Mouse (Mus musculus): Measurements from ENCODE around the gene Aven.

Gene Aven

DNA sequence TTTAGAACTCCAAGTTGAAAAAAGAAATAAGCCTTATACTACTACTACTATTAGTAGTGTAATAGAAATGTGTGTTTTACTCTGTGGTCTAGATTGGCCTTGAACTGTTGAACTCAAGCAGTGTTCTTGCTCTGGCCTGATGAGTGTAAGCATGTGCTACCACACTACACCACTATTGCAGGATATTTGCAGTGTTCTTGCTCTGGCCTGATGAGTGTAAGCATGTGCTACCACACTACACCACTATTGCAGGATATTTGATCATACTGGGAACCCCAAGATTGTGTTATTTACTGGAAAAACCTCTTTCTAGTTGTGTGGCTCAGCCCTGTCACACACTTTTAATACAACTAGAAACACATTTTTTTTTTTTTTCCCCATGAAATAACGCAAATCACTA lies 14.7 kb downstream of the Aven start:
- DNase-seq (ENCODE audit: low read depth, low spot score), result no peak
- Histone ChIP-seq H3K36me3 (ENCODE audit: control insufficient read depth, insufficient read depth, low read length, poor library complexity, severe bottlenecking) (no peaks in the 10 kb centered on the region), H3K27me3 (ENCODE audit: control insufficient read depth, insufficient read depth, low read length, poor library complexity, severe bottlenecking) (no peaks in the 10 kb centered on the region)

DNA sequence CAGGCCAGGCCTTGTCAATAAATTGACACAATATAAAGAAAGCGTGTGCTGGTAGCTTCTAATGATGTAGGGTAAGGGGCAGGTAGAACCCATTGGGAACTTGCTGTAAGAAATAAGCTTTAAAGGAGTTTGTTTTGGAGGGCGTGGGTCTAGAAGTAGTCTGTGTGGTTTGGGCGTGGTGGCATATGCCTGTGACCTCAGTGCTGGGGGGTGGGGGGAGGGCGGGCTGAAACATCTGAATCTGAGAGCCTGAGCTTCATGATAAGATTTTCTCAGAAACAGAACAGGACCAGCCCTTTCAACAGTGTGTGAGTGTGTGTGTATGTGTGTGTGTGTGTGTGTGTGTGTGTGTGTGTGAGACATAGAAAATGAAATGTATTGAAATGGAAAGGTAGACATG lies 17.4 kb downstream of the Aven start:
- DNase-seq (ENCODE audit: low read depth, low spot score), result no peak
- Histone ChIP-seq H3K27me3 (ENCODE audit: control insufficient read depth, insufficient read depth, low read length, poor library complexity, severe bottlenecking) (no peaks in the 10 kb centered on the region), H3K36me3 (ENCODE audit: control insufficient read depth, insufficient read depth, low read length, poor library complexity, severe bottlenecking) (no peaks in the 10 kb centered on the region)

DNA sequence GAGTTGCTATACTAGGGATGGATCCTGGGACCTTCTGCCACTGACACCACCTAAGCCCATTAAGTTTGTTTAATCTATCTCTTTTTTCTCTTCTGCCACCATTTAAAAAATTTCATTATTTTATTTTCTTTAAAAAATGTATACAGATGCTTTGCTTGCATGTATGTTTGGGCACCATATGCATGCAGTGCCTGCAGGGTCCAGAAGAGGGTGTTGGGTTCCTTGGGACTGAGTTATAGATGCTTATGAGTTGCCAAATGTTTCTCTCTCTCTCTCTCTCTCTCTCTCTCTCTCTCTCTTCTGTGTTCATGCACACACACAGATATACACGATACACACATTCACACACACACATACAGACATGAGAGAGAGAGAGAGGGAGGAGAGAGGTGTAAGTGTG lies 20.3 kb downstream of the Aven start:
- no peak for DNase-seq (ENCODE audit: low read depth, low spot score)
- no peaks in the 10 kb centered on the region for H3K27me3 ChIP-seq (ENCODE audit: control insufficient read depth, insufficient read depth, low read length, poor library complexity, severe bottlenecking)
- H3K36me3 ChIP-seq (ENCODE audit: control insufficient read depth, insufficient read depth, low read length, poor library complexity, severe bottlenecking), result no peaks in the 10 kb centered on the region

DNA sequence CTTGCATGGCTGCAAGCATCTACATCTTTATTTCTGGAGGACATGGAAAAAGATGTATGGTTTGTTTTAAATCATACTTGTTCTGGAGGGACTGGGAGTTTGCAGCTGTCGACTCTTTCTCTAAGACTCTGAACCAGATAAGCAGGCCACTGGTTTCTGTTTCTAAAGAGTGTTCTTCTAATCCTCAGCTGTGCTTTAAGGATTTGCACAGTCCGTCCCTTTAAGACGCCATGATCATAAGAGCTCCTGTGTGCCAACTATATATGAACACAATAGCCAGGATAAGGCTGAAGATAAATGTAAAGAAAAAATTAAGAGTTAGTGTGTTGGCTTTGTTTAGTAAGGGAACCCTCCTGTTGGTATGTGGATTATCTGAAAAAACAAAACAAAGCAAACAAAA lies 24.0 kb downstream of the Aven start:
- Histone ChIP-seq H3K36me3 (ENCODE audit: control insufficient read depth, insufficient read depth, low read length, poor library complexity, severe bottlenecking) (no peaks in the 10 kb centered on the region), H3K27me3 (ENCODE audit: control insufficient read depth, insufficient read depth, low read length, poor library complexity, severe bottlenecking) (no peaks in the 10 kb centered on the region)
- no peak for DNase-seq (ENCODE audit: low read depth, low spot score)

DNA sequence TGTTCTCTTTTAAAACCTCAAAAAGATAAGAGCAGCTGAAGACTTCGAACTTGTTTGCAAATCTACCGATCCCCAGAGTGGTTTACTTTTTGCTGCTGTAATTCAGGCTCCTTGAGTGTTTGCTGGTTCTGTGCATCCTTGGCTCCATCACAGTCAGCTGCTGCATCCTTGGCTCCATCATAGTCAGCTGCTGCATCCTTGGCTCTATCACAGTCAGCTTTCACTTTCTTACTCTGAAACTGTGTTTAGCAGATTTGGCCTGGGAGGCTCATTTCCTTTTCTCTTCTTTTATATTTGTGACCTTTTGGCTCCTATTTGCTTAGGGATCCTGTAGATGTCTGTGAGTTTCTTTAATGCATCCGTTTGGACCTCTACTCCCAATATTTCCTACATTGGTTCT lies 24.5 kb downstream of the Aven start:
- DNase-seq (ENCODE audit: low read depth, low spot score), result no peak
- Histone ChIP-seq H3K36me3 (ENCODE audit: control insufficient read depth, insufficient read depth, low read length, poor library complexity, severe bottlenecking) (no peaks in the 10 kb centered on the region), H3K27me3 (ENCODE audit: control insufficient read depth, insufficient read depth, low read length, poor library complexity, severe bottlenecking) (no peaks in the 10 kb centered on the region)

DNA sequence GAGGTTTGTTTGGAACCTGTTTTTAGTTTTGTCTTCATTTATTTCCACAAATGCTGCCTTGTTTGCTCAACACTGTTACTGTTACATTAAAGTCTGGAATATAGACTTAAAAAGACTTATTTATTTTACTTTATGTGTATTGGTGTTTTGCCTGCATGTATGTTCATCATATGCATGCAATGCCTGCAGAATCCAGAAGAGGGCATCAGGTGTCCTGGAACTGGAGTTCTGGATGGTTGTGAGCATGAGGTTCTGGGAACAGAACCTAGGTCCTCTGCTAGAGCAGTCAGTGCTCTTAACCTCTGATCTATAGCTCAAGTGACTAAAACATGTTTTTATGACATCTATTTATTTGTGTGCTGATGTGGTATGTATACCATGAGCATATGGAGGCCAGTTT lies 25.8 kb downstream of the Aven start:
- Histone ChIP-seq H3K36me3 (ENCODE audit: control insufficient read depth, insufficient read depth, low read length, poor library complexity, severe bottlenecking) (no peaks in the 10 kb centered on the region), H3K27me3 (ENCODE audit: control insufficient read depth, insufficient read depth, low read length, poor library complexity, severe bottlenecking) (no peaks in the 10 kb centered on the region)
- DNase-seq (ENCODE audit: low read depth, low spot score), result no peak

DNA sequence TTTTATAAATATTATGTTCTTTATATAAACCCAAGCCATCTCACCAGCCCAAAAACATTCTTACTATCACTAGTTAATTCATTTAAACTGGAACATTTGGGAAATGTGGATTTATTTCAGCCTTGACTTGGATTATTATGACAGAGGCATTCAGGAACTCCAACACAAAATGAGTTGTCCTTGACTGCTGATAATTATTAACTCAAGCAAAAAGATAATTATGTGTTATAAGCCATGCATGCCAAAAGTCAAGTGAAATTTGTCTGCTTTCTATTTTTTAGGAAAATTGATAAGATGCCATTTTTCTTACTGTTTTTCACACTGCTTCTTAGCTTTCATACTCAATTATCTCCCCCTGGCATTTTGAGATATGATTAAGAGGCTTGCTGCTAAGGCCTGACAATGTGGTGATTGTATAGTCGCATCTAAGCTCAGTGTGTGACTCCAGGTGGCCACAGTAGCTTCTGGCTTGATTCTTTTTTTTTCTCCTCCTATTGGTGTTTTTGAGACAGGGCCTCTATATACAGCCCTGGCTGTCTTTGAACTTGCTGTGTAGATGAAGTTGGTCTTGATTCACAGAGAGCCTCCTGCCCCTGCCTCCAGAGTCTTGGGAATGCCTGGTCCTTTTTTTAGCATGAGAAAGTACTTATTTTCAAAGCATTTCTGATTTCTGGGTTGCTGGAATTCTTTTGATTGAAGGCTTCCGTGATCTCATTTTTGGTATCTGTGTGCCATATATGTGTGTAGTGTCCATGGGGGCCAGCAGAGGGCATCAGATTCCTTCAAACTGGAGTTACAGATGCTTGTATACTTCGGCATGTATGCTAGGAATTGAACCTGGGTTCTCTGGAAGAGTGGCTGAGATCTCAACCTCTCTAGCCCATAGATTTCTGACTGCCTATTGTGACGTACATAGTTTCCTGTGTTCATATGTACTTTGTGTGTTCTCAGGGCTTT lies 28.0 kb downstream of the Aven start:
- H3K36me3 ChIP-seq (ENCODE audit: control insufficient read depth, insufficient read depth, low read length, poor library complexity, severe bottlenecking), result no peaks in the 10 kb centered on the region
- H3K27me3 ChIP-seq (ENCODE audit: control insufficient read depth, insufficient read depth, low read length, poor library complexity, severe bottlenecking), result no peaks in the 10 kb centered on the region
- no peak for DNase-seq (ENCODE audit: low read depth, low spot score)

DNA sequence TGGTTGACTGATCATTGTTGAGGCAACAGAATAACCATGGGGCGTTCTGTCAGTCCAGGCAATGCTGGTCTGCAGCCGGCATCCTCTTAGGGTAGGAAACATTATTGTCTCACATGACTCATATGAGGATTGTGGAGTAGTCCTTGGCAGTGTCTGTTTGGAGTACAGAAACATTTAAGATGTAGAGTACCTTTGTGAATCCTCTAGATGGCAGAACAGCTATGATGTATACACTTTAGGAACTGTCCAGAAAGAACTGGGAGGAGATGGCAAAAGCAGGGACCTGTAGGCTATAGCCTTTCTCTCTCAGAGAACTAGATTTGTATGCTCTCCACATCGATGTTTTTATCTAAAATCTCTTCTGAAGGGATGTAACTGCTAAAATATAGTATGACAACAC lies 34.2 kb downstream of the Aven start:
- H3K27me3 ChIP-seq (ENCODE audit: control insufficient read depth, insufficient read depth, low read length, poor library complexity, severe bottlenecking), result no peaks in the 10 kb centered on the region
- no peaks in the 10 kb centered on the region for H3K36me3 ChIP-seq (ENCODE audit: control insufficient read depth, insufficient read depth, low read length, poor library complexity, severe bottlenecking)
- no peak for DNase-seq (ENCODE audit: low read depth, low spot score)

DNA sequence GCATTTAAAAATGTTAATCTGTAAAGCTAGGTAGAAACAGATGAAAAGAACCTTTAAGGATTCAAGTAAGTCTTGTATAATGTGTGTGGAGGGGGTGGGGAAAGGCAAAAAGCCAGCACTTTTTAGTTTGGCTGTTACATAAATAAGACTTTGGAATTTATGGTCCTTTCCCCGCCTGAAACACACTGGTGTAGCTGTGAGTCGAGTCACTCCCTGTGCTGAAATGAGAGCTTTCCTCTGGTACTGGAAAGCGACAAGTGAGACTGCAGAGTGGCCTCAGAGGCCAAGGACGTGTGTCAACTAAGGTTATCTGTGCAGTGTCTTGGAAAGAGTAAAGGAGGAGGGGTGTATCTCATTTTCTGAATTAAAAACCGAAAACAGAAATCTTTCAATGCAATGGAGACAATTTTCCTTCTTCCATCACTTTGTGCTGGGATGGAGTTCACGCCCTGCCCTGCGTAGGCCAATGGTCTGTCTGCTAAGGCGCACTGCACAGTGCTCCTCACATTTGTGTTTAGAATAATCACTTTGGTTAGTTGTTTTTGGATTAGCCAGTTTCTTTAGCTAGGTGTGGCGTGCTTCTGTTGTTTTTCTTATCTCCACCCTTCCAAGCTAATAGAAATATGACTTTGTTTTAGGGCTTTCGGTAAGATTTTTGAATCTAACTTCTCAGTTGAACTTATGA lies 40.2 kb downstream of the Aven start:
- DNase-seq (ENCODE audit: low read depth, low spot score), result no peak
- H3K27me3 ChIP-seq (ENCODE audit: control insufficient read depth, insufficient read depth, low read length, poor library complexity, severe bottlenecking), result no peaks in the 10 kb centered on the region
- no peaks in the 10 kb centered on the region for H3K36me3 ChIP-seq (ENCODE audit: control insufficient read depth, insufficient read depth, low read length, poor library complexity, severe bottlenecking)

DNA sequence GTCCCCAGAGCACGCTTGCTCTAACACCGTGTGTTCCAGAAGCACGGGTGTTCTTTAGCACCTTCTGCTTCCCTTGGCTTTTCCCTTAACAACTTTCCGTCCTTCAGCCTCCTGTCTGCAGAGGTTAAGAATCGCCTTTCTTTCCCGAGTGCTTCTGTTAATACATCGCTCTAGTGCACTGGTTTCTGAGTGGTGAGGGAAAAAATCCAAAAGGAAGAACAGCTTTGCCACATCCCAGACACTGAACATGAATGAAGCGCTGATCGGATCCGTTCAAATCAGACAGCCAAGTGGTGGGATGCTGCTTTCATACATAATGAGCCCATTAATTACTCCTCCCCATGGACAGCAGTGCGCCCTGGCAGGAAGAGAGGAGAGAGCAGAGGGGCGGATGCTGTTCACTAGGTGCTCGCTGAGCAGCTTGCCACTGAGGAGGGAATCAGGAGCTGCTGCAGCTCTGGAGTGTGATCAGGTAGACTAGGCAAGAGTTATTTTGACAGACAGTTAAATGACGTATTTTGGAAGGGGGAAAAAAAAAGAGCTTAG lies 42.0 kb downstream of the Aven start:
- no peaks in the 10 kb centered on the region for H3K27me3 ChIP-seq (ENCODE audit: control insufficient read depth, insufficient read depth, low read length, poor library complexity, severe bottlenecking)
- DNase-seq (ENCODE audit: low read depth, low spot score), result no peak
- no peaks in the 10 kb centered on the region for H3K36me3 ChIP-seq (ENCODE audit: control insufficient read depth, insufficient read depth, low read length, poor library complexity, severe bottlenecking)

DNA sequence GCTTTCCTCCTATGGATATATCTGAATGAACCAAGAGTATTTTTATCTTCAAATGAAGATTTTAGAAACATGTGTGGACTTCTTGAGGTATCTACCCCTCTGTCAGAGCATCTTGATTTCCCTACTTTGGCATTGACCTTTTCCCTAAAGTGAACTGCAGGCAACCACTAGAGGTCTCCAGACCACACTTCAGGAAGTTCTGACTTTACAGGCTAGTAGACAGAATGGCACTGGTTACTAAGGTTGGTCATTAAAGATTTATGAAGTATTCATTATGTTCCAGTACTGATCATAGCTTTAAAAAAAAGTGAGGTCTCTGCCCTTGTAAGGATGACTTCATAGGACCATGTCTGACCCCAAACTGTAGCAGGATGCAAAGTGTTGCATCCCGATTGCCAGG lies 46.0 kb downstream of the Aven start:
- no peaks in the 10 kb centered on the region for H3K36me3 ChIP-seq (ENCODE audit: control insufficient read depth, insufficient read depth, low read length, poor library complexity, severe bottlenecking)
- no peaks in the 10 kb centered on the region for H3K27me3 ChIP-seq (ENCODE audit: control insufficient read depth, insufficient read depth, low read length, poor library complexity, severe bottlenecking)
- no peak for DNase-seq (ENCODE audit: low read depth, low spot score)

DNA sequence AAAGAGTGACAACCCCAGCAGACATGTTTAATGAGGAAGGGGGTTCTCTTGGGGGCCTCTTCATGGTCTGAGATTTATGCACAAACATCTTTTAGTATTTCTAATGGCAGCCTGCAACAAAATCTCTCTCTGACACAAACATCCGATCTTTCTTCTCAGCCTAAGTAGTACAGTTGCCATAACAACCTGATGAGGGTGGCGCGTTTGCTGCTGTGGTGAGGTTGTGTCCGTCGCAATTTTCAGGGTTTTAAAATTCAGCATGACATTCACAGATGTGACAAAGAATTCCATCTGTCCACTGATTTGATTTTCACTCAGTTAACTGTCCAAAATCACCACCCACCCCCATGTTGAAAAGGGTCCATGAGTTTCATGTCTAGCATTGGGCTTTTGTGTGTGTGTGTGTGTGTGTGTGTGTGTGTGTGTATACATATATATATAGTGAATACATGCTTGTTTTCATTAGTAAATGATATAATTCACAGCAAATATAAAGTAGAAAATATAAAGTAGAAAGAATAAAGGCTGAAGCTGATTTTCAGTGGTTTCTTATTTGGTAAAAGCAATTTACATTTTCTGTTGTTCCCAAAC lies 49.0 kb downstream of the Aven start:
- DNase-seq (ENCODE audit: low read depth, low spot score), result no peak
- no peaks in the 10 kb centered on the region for H3K27me3 ChIP-seq (ENCODE audit: control insufficient read depth, insufficient read depth, low read length, poor library complexity, severe bottlenecking)
- H3K36me3 ChIP-seq (ENCODE audit: control insufficient read depth, insufficient read depth, low read length, poor library complexity, severe bottlenecking), result no peaks in the 10 kb centered on the region

DNA sequence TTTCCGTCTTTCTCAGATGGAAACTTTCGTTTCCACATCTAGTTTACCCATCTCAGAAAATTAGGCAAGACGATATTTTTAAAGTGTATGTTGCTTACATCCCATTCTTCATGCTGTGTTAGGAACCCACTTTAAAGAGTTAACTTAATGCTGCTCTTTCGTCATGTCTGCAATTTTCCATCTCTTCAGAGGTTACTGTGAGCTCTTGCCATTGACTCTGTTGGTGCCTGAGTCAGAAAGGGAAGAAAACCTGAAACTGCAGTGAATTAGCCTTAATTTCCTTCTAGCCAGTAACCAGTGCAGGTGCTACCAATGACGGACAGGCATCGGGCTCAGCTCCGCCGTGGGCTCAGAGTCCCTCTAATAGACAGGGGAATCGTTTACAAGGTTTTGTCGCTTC lies 63.8 kb downstream of the Aven start:
- DNase-seq (ENCODE audit: low read depth, low spot score), result no peak
- Histone ChIP-seq H3K27me3 (ENCODE audit: control insufficient read depth, insufficient read depth, low read length, poor library complexity, severe bottlenecking) (no peaks in the 10 kb centered on the region), H3K36me3 (ENCODE audit: control insufficient read depth, insufficient read depth, low read length, poor library complexity, severe bottlenecking) (no peaks in the 10 kb centered on the region)

DNA sequence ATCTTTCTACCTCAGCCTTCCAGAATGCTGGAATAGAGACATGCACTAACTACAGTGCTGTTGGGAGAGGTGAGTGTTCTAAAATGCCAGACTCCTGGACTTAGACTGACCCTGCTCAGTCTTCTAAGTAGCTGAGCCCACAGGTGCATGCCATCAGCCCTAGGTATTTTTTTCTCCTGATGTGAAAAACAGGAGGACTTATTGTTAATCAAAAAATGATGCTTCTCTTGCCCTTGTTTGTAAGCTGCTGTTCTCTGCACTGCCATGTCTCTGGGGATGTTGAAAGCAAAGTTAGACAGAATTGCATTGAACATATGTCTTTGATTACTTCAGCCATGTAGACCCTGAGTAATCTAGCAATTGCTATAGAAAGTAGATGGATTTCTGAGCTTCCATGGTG lies 64.7 kb downstream of the Aven start:
- DNase-seq (ENCODE audit: low read depth, low spot score), result no peak
- H3K36me3 ChIP-seq (ENCODE audit: control insufficient read depth, insufficient read depth, low read length, poor library complexity, severe bottlenecking), result no peaks in the 10 kb centered on the region

DNA sequence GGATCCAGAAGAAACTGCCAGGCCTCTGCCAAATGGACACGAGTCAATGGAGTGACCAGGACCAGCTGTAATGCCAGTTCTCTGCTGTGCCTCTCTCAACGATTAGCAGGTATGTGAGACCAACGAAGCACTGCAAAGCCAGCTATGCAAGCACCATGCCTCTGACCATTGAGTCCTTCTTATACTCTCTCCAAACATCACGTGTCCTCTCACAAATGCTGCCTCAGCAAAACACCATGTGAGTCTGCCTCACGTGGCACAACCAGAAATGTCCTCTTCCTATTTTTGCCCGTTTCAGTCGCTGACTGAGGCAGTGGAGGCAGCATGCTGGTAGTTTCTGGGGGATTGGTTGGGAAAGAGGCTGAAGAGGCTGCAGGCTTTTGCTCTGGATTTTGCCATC lies 68.8 kb downstream of the Aven start:
- H3K36me3 ChIP-seq (ENCODE audit: control insufficient read depth, insufficient read depth, low read length, poor library complexity, severe bottlenecking), result no peaks in the 10 kb centered on the region
- no peak for DNase-seq (ENCODE audit: low read depth, low spot score)

More for the DNA sequence above, 64.7 kb downstream of the Aven start:
- no peaks in the 10 kb centered on the region for H3K27me3 ChIP-seq (ENCODE audit: control insufficient read depth, insufficient read depth, low read length, poor library complexity, severe bottlenecking)

More for the DNA sequence above, 68.8 kb downstream of the Aven start:
- no peaks in the 10 kb centered on the region for H3K27me3 ChIP-seq (ENCODE audit: control insufficient read depth, insufficient read depth, low read length, poor library complexity, severe bottlenecking)
